Mouse (Mus musculus) limb, embryonic 15.5 days (tissue): Measurements from ENCODE around the gene Pga5. TPM values are rescaled to one million over a fixed set of nuclear protein-coding genes. Genes with fewer than 3 reads are reported as not detected.
A peak's percentile ranks its signal among the peaks of the same experiment; 100 is the strongest.

ENCODE experiments used
- ATAC-seq: fragments of 200-750 bp; cut with Nextera tagmentation; 2 replicates; pipeline ENCODE4 v1.8.0; 2017; ENCODE audit warnings: low read depth, moderate TSS enrichment; ENCODE audit not compliant: insufficient number of reproducible peaks, low FRiP score, low TSS enrichment
- H3K27ac ChIP-seq: fragments of 300-500 bp; sonication (generic); 2 replicates; pipeline ENCODE4 v1.5.1; 2015; ENCODE audit warnings: moderate library complexity, mild to moderate bottlenecking, inconsistent platforms
- H3K27me3 ChIP-seq: fragments of 300-500 bp; sonication (generic); 2 replicates; pipeline ENCODE4 v1.6.1; 2015; ENCODE audit warnings: inconsistent platforms
- H3K36me3 ChIP-seq: fragments of 300-500 bp; sonication (generic); 2 replicates; pipeline ENCODE4 v1.6.1; 2015; ENCODE audit warnings: inconsistent platforms
- H3K4me1 ChIP-seq: fragments of 300-500 bp; sonication (generic); 2 replicates; pipeline ENCODE4 v1.6.1; 2015; ENCODE audit warnings: inconsistent platforms
- H3K4me2 ChIP-seq: fragments of 300-500 bp; sonication (generic); 2 replicates; pipeline ENCODE4 v1.6.1; 2015; ENCODE audit warnings: mild to moderate bottlenecking, inconsistent platforms
- H3K4me3 ChIP-seq: fragments of 300-500 bp; sonication (generic); 2 replicates; pipeline ENCODE4 v1.5.1; 2015; ENCODE audit warnings: mild to moderate bottlenecking, inconsistent platforms
- H3K9ac ChIP-seq: fragments of 300-500 bp; sonication (generic); 2 replicates; pipeline ENCODE4 v1.6.1; 2015; ENCODE audit warnings: inconsistent platforms
- H3K9me3 ChIP-seq: fragments of 300-500 bp; sonication (generic); 2 replicates; pipeline ENCODE4 v1.6.1; 2016; ENCODE audit warnings: inconsistent platforms
- WGBS: fragments of 180-500 bp; shearing (Covaris S2); methylation state at CpG from one replicate; pipeline ENCODE4 v1.1.7; 2015; 5-methylcytosine and 5-hydroxymethylcytosine counted together
- polyA plus RNA-seq: library from polyadenylated mRNA; unstranded; fragments of >200 nt; fragmentation: Nextera tagmentation; extraction: Ambion mirVana; gene quantifications from 2 replicates; pipeline ENCODE4 v1.2.1, GENCODE M21; 2015

Pga5 gene
- polyA plus RNA-seq, 1 experiment from 2014 or later: not detected

DNA sequence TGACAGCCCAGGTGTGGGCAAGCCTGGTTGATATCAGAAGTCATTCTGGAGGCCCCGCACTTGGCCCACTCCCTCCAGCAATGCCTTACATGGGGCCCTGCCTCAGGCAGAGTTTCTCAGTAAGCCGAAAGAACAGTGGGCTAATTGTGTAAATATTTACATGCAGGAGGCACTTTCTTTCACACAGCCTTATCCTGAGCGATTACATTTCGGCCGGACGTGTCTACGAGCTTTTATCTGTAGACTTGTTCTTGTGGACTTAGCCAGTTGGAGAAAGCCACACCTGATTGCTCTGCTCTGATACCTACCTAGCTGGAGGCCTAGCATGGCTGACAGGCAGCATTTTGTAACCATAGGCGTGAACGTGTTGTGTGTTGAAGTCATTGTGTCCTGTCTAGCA is 22.0 kb upstream of the Pga5 start:
- no peak for ATAC-seq
- no peak overlapping the region for H3K27ac ChIP-seq
- H3K4me2 ChIP-seq: no peak overlapping the region
- H3K9me3 ChIP-seq: no peaks in the 10 kb centered on the region
- peaks cover 53% of the 10 kb centered on the region for H3K4me1 ChIP-seq
- H3K36me3 ChIP-seq: no peaks in the 10 kb centered on the region
- H3K27me3 ChIP-seq: no peaks in the 10 kb centered on the region
- no peak overlapping the region for H3K4me3 ChIP-seq
- no peak overlapping the region for H3K9ac ChIP-seq
- 57% methylated on average over 9 of the region's 9 CpGs for WGBS

DNA sequence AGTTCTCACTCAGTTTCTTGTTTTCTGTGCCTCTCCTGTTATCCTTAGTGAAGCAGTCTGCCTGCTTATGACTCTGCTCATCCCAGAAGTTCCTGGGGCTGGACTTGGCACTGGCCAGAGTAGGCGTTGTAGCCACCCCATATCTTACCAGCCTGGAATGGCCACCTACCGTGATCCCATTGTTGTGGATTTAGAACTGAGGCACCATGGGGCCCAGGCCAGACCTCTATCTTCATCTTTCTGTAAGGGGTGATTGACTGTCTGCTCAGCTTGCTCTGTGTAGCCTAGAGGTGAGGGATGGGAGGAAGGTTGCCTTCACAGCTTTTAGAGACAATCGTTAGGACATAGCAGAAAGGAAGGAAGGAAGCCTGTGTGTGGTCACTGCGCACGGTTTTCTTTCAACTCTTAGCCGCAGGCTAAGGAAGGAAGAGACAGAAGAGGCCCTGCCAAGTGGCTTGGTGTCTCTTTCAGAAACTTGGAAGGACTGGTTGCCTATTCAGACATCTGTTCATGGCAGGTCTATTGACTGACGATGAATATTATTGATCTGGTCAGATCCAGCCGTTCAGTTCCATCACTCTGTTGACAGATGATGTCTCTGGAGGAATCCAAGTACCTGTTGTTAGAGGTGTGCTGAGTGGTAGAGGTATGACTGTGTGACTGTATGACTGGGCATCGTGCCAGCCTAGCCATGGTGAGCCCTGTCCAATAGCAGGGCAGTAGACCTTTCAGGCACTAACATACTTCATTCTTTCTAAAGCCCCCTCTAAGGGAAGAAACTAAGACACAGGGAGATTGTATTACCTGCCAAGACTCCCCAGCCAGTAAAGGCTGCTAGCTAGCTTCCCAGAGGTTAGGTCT is 20.5 kb upstream of the Pga5 start:
- no peak for ATAC-seq
- H3K4me3 ChIP-seq: no peak overlapping the region
- H3K4me2 ChIP-seq: no peak overlapping the region
- 81% methylated on average over 9 of the region's 9 CpGs for WGBS
- H3K9ac ChIP-seq: no peak overlapping the region
- peaks cover 53% of the 10 kb centered on the region for H3K4me1 ChIP-seq
- peak overlapping the region; percentile 33; the same call in 1 of the 2 replicates for H3K27ac ChIP-seq
- H3K9me3 ChIP-seq: no peaks in the 10 kb centered on the region
- no peaks in the 10 kb centered on the region for H3K36me3 ChIP-seq
- H3K27me3 ChIP-seq: no peaks in the 10 kb centered on the region

DNA sequence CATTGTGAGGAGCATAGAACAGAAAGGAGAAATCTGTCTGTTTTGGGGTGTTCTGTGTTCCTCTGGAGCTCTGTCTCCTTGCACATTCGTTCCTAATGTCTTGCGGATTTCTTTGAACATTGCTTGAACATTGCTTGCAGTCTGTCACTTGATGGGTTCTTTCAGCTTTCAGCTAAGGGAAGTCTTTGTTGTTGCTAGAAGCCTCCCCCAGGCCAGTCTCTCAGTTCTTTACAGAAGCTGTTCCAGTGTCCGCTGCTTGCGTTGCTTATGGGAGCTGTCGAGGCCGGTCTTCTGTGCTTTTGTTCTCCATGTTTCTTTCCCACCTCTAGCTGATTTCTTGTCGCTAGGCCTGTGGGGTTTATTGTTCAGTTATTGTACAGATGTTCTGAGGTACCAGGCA is 17.9 kb upstream of the Pga5 start:
- no peak overlapping the region for H3K4me3 ChIP-seq
- no peak overlapping the region for H3K27ac ChIP-seq
- H3K36me3 ChIP-seq: no peaks in the 10 kb centered on the region
- peaks cover 45% of the 10 kb centered on the region for H3K4me1 ChIP-seq
- no peak for ATAC-seq
- 68% methylated on average over 7 of the region's 7 CpGs for WGBS
- H3K9me3 ChIP-seq: no peaks in the 10 kb centered on the region
- H3K4me2 ChIP-seq: no peak overlapping the region
- H3K9ac ChIP-seq: no peak overlapping the region
- no peaks in the 10 kb centered on the region for H3K27me3 ChIP-seq

DNA sequence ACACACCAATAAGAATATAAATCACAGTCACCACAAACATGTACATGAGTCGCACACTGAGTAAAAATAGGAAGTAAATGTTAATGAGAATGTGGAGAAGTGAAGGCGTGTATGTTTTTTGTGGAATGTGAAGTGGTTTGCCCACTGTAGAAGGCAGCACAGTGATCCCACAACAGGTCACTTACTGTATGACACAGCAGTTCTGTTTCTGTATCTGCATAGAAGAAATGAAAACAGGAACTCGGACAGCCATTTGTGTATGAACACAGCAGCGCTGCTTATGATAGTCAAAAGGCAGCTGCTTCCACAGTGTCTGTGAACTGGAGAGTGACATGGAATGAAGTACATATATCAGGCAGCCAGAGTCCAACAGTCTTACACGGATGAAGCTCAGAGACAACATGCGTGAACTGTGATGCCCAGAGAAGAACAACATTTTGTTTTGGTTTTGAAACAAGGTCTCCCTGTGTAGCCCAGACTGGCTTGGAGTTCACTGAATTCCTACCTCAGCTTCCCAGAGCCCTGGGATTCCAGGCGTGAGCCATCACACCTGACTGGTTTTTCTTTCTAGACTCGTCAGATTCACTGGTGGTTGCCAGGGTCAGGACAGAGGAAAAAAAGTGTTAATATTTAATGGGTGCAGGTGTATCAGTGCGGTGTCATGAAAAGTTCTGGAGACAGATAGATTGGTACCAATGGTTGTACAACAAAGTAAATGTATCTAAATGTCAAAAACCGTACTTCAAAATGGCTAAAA is 16.2 kb upstream of the Pga5 start:
- Histone ChIP-seq H3K27ac (no peak overlapping the region), H3K4me1 (peaks cover 54% of the 10 kb centered on the region), H3K36me3 (no peaks in the 10 kb centered on the region), H3K9ac (no peak overlapping the region), H3K27me3 (no peaks in the 10 kb centered on the region), H3K4me3 (no peak overlapping the region), H3K9me3 (no peaks in the 10 kb centered on the region), H3K4me2 (no peak overlapping the region)
- ATAC-seq: no peak
- WGBS: 85% methylated on average over 10 of the region's 10 CpGs

DNA sequence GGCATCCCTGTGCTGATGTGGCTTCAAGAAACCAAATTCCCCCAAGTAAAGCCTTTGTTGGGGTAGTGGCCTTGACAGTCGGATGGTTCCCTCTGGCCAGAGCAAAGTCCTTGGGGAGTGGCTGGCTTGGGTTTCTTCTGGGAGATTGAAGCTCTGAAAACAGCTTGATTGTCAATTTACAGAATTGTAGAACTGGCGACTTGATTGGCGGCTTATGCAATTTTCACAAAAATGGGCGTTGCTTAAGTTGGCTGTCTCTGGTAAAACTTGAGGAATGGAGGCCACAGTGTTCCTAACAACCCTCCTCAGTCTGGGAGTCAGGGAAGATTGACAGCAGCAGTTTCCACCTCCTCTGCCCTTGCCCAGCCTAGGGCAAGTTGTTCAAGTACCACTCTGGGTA is 14.5 kb upstream of the Pga5 start:
- no peaks in the 10 kb centered on the region for H3K9me3 ChIP-seq
- H3K27me3 ChIP-seq: no peaks in the 10 kb centered on the region
- WGBS: 85% methylated on average over 4 of the region's 4 CpGs
- no peak for ATAC-seq
- H3K27ac ChIP-seq: peak overlapping the region; percentile 98; the same call in 1 of the 2 replicates
- H3K4me1 ChIP-seq: peaks cover 43% of the 10 kb centered on the region
- no peak overlapping the region for H3K9ac ChIP-seq
- H3K4me2 ChIP-seq: no peak overlapping the region
- no peaks in the 10 kb centered on the region for H3K36me3 ChIP-seq
- H3K4me3 ChIP-seq: no peak overlapping the region

DNA sequence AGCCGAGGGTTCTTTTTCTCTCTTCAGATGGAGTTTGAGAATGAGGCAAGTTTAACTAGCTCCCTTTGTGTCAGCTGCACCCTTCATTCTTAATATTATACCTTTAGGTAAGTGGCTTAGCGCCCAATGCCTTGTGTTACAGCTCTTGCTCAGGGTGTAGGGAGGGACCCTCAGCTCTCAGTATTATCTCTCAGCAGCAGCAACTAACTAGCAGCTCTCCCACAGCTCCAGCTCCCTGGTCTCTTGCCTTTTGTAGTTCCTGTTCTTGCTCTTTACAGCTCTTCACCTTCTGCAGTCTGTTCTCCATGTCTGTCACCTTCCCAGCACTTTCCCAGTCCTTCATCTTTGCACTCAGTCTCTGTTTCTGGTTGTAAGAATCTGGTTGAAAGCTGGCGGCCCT is 13.8 kb upstream of the Pga5 start:
- Histone ChIP-seq H3K27me3 (no peaks in the 10 kb centered on the region), H3K27ac (peak overlapping the region; percentile 98), H3K4me3 (no peak overlapping the region), H3K9me3 (no peaks in the 10 kb centered on the region), H3K9ac (no peak overlapping the region), H3K4me1 (peaks cover 37% of the 10 kb centered on the region), H3K4me2 (no peak overlapping the region), H3K36me3 (no peaks in the 10 kb centered on the region)
- 69% methylated on average over 3 of the region's 3 CpGs for WGBS
- no peak for ATAC-seq

DNA sequence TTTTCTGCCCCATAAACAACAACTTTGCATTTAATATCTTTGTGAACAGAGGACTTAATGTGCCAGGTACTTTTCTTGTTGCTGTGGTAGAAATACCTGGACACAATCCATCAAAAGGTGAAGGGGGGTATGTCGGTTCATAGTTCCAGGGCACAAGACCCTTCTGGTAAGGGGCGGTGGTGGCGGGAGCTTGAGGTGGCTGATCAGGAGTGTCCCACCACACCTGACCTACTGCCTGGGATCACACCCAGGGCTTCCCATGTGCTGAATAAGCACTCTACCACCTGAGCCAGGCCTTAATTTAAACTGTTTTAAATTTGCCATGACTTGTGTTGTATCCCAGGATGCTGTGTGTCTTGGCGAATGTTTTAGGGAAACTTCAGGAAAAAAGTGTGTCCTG is 13.2 kb upstream of the Pga5 start:
- Histone ChIP-seq H3K9ac (no peak overlapping the region), H3K9me3 (no peaks in the 10 kb centered on the region), H3K27ac (peak overlapping the region; percentile 98), H3K4me3 (no peak overlapping the region), H3K36me3 (no peaks in the 10 kb centered on the region), H3K4me1 (peaks cover 37% of the 10 kb centered on the region), H3K27me3 (no peaks in the 10 kb centered on the region), H3K4me2 (0 out of 2 replicates have a peak overlapping the region, but pooled peaks have one; percentile 10)
- 77% methylated on average over 4 of the region's 4 CpGs for WGBS
- no peak for ATAC-seq

DNA sequence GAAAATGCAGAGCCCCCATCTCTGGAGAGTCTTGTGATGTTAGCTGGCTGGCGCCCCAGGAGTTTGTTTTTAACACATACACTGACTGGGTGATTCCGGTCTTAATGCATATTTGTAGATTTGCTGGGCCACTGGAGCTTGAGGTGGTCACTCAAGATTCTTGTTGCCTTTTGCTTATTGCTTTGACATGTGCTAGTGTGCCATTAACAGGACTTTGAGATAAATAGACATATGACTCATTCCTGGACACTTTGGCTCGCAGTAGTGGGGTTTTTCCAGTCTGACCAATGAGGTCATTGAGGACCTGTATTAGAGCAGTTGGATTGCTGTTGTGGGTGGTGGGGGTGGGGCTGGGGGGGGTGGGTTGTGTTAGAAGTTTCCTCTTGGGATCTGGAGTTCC is 12.5 kb upstream of the Pga5 start:
- WGBS: 80% methylated on average over 3 of the region's 3 CpGs
- Histone ChIP-seq H3K4me2 (peak overlapping the region; percentile 68), H3K9me3 (no peaks in the 10 kb centered on the region), H3K4me3 (peak overlapping the region; percentile 89; the same call in 1 of the 2 replicates), H3K36me3 (no peaks in the 10 kb centered on the region), H3K9ac (no peak overlapping the region), H3K4me1 (peaks cover 33% of the 10 kb centered on the region), H3K27ac (peak overlapping the region; percentile 98), H3K27me3 (no peaks in the 10 kb centered on the region)
- no peak for ATAC-seq

DNA sequence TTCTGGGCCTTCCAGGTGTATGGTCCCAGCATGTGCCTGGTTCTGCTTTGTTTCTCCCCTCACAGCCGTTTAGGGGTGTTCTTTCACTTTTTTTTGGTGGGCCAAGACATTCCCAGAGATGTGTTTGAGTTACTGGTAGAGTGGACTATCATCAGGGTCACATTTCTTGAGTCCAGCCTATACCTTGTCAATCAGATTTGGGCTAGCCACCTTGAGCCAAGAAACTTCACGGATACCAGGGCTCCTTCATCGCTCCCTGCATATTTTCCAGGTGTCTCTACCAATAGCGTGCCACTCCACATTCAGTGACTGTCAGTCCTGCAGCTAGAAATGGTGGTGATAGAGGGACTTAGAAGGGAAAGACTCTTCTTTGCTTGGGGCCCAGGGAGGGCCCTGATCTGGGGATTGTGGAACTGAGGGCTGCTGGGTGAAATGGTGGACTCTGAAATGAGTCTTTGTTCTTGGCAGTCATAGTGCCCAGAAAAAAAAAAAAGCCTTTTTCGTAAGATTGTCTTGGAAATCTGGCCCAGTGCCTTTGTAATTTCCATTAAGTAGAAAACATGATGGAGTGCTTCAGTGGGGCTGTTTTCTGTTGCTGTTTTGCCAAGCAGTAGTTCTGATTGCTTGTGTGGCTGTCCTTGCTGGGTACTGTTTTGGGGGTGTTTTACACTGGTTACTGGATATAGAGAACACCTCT is 11.7 kb upstream of the Pga5 start:
- H3K9ac ChIP-seq: peak overlapping the region; percentile 84
- WGBS: 33% methylated on average over 5 of the region's 5 CpGs
- peak overlapping the region; percentile 98 for H3K27ac ChIP-seq
- no peaks in the 10 kb centered on the region for H3K9me3 ChIP-seq
- peaks cover 31% of the 10 kb centered on the region for H3K4me1 ChIP-seq
- ATAC-seq: no peak
- H3K4me2 ChIP-seq: peak overlapping the region; percentile 68
- peak overlapping the region; percentile 89 for H3K4me3 ChIP-seq
- no peaks in the 10 kb centered on the region for H3K27me3 ChIP-seq
- no peaks in the 10 kb centered on the region for H3K36me3 ChIP-seq

DNA sequence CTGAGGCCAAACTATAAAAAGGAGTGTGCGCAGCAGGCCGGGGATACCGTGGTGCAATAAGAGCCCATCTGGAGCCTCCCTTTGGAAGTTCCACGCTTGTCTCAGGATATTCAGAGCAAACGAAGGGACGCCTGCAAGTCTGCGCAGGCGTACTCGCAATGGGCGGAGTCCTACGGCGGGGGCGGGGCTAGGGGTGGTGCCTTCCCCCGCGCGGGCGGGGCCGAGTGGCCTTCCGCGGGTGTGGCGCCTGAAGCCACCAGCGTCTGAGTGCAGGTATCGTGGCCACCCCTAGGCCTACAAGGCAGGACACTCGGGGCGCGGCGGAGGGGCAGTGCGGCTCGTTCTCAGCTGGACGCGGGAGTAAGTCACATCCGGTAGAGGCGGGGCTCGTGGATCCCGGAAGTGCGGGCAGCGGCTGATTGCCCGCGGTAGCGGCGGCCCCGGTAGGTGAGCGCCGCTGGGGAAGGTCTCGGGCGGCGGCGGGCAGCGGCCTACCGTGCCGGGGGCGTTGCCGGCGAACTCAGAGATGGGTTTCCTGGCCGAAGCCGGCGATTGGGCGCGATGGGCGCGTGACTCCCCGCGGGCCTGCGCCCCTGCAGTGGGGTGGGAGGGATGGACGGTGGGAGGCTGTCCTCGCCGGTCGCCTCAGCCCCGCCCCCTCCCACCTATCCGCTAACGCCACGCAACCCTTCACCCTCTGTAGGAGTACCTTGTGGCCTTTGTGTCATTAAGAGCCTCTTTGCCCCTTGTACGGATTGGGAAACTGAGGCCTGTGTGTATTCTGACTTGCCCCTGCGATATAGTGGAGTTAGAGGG is 10.9 kb upstream of the Pga5 start, which contains the start of gene Vps37c:
TSS of gene Vps37c (plus strand) at position 199 of the 816 bp plus-strand sequence.
- Histone ChIP-seq H3K9me3 (no peaks in the 10 kb centered on the region), H3K27ac (peak within 1 kb of the TSS; percentile 98), H3K4me3 (peak within 1 kb of the TSS; percentile 89), H3K36me3 (no peaks in the 10 kb centered on the region), H3K27me3 (no peaks in the 10 kb centered on the region), H3K4me1 (peaks cover 31% of the 10 kb centered on the region), H3K4me2 (peak within 1 kb of the TSS; percentile 68), H3K9ac (peak within 1 kb of the TSS; percentile 84)
- peak; percentile 89 for ATAC-seq
- WGBS: under 1% methylated on average over 67 of the region's 74 CpGs

DNA sequence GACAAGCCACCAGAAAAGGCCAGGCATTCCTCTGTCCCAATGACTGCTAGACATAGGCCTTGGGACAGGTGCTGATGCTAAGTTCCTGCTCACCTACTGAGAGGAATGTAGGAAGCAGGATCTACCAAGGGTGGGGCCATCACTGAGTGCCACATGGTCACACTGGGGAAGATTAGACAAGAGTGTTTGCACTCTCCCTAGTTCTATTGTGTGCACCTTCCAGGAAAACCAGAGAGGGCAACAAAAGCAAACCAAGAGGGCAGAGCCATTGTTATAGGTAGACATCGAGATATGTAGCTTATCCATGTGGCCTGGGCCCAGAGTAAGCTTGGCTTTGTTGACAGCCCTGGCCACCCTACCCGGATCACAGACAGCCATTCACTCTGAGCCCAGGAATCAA is 7.9 kb upstream of the Pga5 start:
- no peak overlapping the region for H3K9ac ChIP-seq
- H3K9me3 ChIP-seq: no peaks in the 10 kb centered on the region
- WGBS: 86% methylated on average over 2 of the region's 2 CpGs
- no peak overlapping the region for H3K4me2 ChIP-seq
- no peak overlapping the region for H3K27ac ChIP-seq
- H3K36me3 ChIP-seq: no peaks in the 10 kb centered on the region
- no peak for ATAC-seq
- H3K4me3 ChIP-seq: no peak overlapping the region
- H3K27me3 ChIP-seq: no peaks in the 10 kb centered on the region
- peaks cover 21% of the 10 kb centered on the region for H3K4me1 ChIP-seq
